Mouse (Mus musculus): ENCODE measurements around the gene Tmbim1.
A peak's percentile ranks its signal among the peaks of the same experiment; 100 is the strongest.

Tmbim1 gene

DNA sequence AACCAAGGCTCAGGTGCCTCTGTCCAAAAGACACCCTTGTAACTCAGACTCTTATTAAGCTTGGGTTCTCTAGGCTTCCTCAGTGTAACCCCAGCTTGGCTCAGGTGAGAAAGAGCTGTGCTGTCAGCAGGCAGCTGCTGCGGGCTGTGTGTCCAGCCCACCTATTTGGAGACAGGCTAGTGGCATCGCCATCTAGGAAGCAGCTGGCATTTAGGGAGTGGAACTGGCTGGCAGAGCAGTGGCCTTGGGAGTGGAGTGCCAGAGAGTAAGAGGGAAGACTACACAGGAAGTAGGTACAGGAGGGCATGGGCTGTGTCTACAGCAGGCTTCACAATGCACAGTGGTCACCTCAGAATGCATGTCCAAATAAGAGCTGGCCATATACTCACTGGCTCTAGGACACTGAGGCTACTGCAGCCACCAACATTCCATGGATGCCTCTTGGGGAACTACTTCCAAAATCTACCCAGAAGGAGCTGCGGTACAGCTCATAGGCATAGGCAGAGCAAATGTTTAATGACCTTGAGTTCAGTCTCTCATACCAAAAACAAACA is 11.3 kb downstream of the Tmbim1 start:
- DNase-seq = no peak

DNA sequence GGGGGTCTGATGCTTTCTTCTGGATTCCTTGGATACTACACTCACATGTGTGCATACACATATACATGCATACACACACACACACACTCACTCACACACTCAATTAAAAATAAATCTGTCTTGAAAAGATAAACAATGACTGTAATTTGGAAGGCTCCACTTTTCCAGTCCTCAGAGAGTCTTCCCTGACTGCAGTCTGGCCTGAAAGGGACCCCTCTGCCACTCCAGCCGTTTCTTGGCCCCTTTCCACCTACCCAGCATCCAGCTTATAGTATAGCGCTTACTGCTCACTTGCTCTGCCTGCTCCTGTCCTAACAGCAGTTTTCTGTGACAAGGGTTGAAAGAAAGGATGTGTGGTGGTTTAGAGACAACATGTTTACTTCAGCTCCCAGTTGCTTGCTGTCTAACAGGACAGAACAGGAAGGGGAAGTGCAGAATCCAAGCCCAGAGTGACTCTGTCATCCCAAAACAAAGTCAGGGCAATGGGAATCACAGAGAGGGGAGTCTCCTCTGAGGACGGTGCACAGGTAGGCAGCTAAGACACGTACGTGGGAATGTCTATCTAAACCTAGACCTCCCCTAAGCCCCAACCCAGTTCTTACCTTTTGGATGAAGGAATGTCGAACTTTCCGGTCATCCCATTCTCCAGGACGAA is 12.0 kb downstream of the Tmbim1 start:
- no peak for DNase-seq

DNA sequence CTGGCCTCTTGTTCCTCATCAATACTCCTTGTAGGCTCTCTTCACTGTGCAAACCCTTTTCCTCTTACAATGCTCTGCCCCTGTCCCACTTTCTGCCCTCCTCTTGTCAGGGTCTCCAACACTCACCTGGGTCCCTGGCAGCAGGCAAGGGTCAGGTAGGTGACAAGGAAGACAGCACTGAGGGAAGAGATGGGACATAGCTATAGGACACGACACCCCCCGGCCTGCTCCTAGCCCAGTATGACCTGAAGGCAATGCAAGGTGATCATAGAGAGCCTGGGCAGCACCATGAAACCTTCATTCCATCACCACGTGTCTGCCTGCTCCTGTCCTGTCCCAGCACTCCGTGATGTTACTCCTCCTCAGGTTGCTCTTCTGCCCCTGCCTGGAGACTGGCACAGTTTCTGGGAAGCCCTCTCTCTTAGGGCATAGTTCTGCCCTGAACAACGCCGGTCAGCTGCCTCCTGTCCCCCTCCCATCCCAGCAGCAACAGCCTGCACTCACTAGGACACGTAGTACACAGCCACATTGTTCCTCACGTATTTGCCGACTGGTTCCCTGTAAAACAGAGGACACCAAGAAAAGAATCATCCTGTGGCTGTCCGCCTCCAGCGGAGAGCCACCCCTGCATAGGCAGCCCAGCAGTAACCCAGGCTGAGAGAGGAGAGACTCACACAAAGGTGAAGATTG is 12.9 kb downstream of the Tmbim1 start:
- DNase-seq = no peak

DNA sequence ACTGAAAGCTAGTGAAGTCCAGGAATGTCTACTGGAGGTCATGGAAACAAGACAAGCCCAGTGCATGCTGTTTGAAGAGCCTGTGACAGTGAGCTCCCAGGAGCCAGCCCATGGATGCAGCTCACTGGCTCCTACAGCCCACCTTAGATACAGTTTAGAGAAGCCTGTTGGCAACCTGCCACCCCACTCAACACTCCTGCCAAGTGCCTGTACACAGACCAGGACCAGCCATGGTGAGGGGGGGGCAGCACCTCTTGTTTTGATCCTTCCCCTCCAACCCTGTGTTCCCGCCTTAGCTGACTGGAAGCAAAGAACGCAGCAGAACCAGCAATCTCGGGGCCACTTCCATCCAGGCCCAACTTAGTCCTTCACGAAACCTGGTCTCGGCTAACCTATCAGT is 15.3 kb downstream of the Tmbim1 start:
- DNase-seq = no peak

DNA sequence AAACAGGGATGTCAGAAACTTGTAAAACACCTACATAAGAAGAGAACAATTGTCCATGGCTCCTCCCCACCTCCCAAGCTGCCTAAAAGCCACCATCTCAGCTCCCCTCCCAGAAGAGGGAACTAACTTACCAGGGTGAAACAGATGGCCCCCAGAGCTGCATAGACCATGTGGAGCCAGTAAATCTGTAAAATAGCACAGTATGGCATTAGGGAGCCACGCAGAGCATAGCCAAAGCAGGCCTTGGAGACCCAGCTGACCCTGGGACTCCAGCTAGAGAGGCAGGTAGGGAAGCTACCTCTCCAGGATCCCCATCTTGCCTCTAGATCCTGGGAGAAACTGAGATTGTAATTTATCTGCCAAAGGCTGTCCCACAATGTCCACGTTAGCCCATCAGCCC is 15.7 kb downstream of the Tmbim1 start:
- no peak for DNase-seq

DNA sequence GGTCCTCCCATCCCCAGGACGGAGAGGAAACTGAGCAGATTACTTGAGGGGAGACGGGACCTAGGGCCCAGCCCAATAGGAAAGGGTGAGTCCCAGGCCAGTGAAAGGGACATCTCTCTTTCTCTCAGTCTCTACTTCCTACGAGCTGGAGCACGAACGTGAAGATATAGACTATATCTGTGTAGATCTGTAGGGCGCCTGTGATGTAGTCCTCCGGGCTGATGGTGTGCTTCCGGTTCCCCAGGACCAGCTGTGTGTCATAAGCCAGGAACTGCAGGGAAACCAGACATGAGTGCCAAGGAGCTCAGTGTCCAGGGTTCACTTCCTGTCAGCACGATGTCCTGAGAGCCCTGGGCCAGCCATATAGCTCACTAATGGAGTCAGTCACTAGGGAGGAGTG is 16.2 kb downstream of the Tmbim1 start:
- DNase-seq = no peak

DNA sequence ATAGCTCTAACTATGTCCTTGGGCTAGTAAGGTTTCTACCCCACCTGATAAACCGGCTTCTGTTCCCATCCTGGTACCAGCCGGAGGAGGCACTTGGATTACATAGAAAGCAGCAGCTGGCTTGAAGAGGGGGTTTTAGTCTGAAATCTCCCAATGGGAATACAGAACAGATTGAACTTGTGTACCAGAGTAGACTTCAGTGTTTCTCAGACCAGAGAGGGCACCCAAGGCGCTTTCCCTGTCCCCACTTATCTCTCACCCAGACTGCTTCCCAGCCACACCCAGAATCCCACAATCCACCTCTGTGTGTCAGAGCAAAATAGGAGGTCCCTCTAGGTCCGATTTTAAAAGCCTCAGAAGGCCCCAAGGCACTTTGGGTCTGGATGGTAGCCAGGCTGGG is 17.1 kb downstream of the Tmbim1 start:
- no peak for DNase-seq

DNA sequence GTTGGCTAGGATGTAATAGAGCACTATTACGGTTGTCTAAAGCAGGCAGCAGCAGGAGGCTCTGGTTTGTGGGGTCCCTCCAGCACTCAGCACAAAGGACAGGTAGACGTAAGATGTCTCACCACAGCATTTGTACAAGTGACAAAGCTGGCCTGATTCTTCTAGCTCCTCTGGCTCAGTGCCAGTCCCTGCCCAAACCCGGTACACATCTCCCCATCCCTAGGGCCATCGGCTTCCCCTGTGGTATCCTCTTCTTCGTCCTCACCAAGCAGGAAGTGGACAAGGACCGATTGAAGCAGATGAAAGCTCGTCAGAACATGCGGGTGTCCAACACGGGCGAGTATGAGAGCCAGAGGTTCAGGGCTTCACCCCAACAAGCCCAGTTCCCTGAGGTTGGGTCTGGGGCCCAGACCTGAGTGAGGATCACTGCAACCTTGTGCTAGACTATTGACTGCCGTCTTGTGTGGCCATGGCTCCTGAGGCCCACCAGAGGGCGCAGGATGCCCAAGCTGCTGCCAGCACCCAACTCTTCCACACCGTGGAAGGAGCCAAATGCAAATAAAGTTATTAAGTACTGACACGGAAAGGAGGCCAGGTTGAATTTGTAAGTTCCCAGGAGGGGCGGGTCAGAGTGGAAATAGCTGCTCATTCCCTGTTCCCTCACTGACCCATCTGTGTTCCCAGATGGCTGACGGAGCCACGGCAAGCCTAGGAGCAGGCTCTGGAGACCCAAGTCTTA is 18.4 kb downstream of the Tmbim1 start:
- peak; percentile 43 for DNase-seq

DNA sequence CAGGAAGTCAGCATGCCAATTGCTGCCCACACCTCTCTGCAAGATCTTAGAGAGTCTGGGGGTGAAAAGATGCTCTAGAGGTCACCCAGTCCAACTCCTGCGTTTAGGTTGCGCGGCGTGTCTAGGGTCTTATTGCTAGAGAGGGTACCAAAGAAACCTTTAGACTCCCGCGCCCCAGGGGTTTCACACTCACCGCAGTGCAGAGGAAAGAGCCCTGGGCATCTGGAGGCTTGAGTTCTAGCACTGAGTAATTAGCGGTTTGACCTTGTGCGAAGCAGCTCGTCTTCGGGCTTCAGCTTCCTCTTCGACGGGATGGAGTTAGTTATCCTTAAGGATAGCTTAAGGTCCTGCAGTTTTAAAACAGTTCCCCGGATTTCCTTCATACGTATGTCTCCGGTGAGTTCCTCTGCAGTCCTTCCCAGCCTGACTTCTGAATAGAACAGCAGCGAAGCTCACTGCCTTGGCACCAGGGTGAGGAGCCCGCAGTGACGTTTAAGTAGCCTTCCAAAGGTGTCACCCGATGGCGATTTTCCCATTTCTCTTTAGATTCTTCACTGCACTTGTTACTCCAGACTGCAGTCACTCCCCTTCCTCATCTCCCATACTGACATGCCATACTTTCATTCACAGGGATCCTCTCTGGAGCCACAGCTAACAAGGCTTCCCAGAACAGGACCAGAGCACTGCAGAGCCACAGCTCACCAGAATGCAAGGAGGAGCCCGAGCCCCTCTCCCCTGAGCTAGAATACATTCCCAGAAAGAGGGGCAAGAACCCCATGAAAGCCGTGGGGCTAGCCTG is 20.0 kb downstream of the Tmbim1 start:
- DNase-seq = no peak

DNA sequence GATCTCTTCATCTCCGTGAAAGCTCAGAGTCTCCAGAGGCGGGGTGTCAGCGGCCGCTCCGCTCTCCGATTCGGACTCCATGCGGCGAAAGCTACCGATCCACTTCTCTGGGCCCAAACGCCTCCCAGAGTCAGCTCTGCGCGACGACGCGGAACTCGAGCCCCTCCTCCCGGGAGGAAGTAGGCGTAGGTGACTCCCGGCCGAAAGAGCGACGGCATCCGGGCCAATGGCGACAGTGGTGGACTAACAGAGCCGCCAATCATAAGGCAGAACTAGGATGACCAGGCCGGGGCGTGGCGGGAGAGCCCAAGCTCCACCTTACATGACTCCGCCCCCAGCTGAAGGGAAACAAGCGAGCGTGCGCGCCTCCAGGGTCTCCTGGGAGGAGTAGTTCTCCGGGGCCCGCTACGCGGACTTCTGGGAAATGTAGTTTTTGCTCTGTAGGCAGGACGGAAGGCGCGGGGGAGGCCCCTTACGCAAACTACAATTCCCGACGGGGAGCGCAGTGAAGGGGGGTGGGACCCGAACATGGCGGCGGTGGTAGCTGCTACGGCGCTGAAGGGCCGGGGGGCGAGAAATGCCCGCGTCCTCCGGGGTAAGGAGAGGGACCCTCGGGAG is 20.8 kb downstream of the Tmbim1 start, which contains the start of the genes Aamp and Pnkd:
TSS of gene Aamp (minus strand) at position 196 of the 618 bp plus-strand sequence.
TSS of gene Pnkd (plus strand) at position 388 of the 618 bp plus-strand sequence.
- peak; percentile 100 for DNase-seq

DNA sequence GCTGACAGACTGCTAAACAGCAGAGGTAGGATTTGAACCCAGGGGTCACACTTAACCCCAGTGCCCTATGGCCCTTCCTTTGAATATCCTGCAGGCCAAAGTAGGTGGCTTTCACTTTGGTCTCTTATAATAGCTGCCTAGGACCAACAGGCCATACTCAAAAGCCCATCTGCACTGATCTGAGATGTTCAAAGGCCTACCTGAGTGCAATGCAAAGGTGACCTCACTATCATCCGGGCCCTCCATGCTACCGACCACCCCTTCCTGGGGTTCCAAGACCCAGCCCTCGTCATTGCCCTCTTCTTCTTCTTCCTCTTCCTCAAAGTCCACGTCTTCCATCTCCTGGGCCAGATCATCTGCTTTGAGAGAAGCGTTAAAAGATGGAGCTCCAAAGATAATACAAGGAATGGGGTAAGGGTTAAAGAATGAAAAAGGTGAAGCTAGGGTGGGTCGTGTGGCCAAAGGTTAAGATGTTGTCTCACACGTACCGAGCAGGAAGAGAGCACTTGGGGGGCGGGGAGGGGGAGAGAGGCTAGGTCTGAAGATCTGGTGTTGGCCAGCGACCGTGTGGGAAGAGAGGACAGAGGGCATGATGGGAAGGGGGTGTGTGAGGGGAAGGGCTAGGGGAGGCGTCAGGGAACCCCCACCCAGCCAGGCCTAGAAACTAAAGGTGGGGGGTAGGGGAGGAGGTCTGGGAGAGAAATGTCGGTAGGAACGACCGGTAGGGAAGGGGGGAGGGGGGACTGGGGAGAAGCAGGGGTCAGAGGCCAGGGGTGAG is 21.5 kb downstream of the Tmbim1 start:
- peak; percentile 60 for DNase-seq

DNA sequence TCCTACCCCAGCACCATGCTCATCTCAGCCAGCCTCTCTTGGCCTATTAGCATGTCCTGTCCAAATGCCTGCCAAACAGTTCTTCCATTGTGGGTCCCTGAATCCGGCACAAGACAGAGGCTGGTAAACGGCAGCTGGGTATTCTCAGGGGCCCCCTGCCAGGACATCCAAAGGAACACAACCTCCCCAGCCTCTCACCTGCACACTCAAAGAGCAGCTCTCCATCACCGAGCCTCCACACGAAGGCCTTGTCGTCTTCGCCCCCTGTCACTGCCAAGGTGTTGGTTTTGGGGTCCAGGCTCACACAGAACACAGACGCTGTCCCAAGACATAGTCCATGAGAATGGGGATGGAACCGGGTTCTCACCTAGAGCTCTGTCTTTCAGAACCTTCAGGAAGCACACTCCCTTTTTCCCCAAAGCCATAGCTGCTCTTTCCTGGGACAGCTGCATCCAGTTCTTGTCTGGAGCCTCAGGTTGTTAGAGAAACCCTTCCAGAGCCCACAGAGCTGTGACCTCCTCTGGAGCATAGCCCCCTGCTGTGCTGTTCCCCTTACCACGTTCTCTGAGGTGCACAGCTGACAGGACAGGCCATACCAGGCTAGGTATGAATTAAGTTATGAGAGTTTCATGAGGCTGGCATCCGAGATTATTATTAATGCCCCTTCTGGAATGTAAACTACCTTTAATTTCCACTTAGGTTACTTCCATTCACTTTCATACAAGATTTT is 22.4 kb downstream of the Tmbim1 start:
- no peak for DNase-seq

DNA sequence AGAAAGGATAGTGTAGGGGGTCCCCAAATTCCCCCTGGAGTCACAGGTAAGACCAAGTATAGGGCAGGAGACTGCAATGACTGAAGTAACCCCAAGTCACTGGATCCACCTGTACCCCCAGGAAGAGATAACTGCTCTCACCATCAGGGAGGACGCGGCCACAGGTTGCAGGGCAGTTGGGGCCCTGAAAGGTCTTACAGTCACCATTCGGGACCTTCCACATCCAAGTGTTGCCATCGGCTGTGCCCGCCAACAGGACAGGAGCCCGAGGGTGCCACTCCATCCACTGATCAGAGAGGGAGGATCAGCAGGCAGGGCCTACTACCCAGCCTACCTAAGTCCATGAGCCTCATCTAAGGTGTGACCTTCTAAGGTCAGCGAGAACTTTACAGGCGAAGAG is 23.5 kb downstream of the Tmbim1 start:
- DNase-seq = no peak

DNA sequence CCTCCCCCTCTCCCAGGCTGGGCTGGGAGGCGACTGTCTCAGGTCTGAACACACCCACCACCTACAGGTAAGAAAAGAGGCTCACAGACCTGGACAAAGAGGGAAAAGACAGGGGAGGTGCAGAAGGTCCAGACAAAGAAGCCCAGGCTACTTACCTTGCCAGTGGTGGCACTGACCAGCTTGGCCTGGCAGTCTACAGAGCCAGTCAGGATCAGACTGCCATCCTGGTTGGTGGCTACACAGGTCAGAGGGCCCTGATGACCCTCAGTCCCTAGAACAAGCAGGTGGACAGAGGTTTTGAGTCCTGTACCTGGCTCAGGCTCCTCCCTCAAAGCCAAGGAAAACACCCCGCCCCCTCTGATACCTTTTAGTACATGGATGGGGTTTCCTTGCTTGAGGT is 24.1 kb downstream of the Tmbim1 start:
- no peak for DNase-seq

DNA sequence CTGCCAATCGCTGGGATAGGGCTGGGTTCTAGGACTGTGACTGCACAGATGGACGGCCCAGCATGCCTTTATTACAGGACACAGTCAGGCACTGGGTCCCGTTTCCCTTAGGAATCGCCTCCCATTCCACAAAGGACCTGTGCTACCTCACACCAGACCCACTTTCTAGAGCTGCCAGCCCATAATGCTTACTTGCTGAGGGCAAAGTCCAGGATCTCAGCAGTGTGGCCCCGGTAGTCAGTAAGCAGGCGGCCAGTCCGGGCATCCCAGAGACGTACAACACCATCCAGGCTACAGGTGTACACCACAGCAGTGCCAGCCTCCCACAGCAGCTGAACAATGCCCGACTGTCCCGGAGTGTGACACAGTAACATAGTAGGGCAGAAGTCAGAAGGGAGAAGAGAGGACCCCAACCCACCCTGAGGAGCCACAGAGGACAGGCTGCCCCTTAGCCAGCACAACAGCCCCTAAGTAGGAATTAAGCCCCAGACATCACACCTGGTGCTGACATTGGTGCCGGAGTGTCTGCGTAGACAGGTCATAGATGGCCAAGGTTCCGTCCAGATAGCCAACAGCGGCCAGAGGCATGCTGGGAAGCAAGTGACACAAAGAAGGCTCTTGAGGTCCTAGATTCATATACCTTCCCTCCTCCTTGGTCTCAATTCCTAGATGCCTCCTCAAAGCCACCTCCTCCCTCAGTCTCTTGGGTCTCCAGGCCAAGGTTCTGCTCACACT is 24.7 kb downstream of the Tmbim1 start:
- DNase-seq = no peak

DNA sequence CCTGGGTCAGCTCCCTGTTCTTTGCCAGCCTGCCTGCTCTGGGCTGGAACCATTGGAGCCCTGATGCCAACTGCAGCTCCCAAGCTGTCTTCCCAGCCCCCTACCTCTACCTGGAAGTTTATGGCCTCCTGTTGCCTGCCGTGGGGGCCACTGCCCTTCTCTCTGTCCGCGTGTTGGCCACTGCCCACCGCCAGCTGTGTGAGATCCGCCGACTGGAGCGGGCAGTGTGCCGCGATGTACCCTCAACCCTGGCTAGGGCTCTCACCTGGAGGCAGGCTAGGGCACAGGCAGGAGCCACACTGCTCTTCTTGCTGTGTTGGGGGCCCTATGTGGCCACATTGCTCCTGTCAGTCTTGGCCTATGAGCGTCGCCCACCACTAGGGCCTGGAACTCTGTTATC is 26.4 kb downstream of the Tmbim1 start:
- no peak for DNase-seq

DNA sequence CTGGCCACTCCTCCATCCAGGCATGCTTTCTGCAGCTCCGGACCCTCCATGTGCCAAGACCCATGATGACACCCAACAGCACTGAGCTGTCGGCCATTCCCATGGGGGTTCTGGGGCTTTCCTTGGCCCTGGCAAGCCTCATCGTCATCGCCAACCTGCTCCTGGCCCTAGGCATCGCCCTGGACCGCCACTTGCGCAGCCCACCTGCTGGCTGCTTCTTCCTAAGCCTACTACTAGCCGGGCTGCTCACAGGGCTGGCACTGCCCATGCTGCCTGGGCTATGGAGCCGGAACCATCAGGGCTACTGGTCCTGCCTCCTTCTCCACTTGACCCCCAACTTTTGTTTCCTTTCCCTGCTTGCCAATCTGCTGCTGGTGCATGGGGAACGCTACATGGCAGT is 26.9 kb downstream of the Tmbim1 start, which contains the start of gene Gpbar1:
TSS of gene Gpbar1 (plus strand) at position 13 of the 400 bp plus-strand sequence.
- DNase-seq = no peak

DNA sequence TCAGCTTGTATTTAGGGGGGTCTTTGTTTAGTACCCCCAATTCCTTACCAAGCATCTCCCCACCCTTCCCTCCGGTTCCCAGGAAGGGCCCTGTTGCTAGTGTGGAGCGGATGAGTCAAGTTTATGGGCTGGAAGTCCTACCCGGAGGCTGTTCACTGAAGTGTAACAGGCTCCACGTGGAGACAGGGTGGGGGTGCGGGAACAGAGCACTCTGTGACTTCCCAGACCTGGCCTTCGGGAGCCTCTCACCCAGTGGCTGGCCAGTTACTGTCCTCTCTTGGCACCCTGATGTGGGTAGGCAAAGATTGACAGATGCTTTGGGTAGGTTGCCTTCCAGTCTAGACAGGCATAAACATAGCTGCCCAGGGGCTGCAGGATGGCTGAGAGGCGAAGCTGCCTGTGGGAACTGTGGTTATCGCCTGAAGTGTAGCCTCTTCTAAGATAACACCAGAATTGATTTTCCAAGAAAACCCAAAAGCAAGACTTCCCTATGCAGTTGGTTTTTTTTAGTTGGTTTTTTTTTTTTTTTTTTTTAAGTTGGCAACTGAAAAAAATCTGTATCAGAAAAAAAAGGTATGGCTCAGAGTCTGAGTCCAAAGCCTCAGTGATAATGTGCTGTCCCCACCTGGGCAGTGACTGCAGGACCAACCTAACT is 27.4 kb downstream of the Tmbim1 start:
- DNase-seq = peak; percentile 69

DNA sequence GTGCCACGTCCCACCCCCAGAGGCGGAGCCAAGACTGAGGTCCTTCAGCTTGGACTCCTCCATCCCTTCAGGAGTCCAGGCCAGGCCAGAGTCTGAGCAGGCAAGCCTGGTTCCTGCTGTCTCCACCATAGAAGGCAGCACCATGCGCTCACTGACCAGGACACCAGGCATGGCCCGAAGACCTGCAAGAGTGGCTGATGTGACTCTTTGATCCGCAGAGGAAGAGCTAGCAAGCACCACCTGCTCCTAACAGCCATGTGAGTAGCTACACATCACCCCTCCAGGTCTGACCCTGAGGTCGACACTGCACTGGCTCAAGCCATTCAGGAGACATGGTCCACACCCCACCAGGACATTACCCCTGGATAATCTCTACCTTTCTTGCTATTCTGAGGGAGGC is 28.4 kb downstream of the Tmbim1 start:
- DNase-seq = no peak

All from kidney, adult 18-20 months (tissue).